Mouse (Mus musculus) stomach, postnatal 0 days (tissue): ENCODE results near the gene Col24a1. TPM values are rescaled to one million over a fixed set of nuclear protein-coding genes. Genes with fewer than 3 reads are reported as not detected.
A peak's percentile ranks its signal among the peaks of the same experiment; 100 is the strongest.

Experiments
- ATAC-seq: fragments of 200-750 bp; cut with Nextera tagmentation; 2 replicates; pipeline ENCODE4 v1.8.0; 2017; ENCODE audit not compliant: low FRiP score, low TSS enrichment
- DNase-seq: peaks from one replicate; pipeline ENCODE4 v3.0.0-alpha.2; 2016; ENCODE audit warnings: low spot score
- H3K27ac ChIP-seq: fragments of 300-500 bp; sonication (generic); replicated peaks from 2 replicates; pipeline ENCODE4 v1.5.1; 2014; ENCODE audit warnings: mild to moderate bottlenecking, control low read depth
- H3K27me3 ChIP-seq: fragments of 300-500 bp; sonication (generic); 2 replicates; pipeline ENCODE4 v1.6.1; 2014; ENCODE audit warnings: low read length; ENCODE audit not compliant: control insufficient read depth, insufficient read depth
- H3K36me3 ChIP-seq: fragments of 300-500 bp; sonication (generic); 2 replicates; pipeline ENCODE4 v1.6.1; 2014; ENCODE audit warnings: low read length, mixed read lengths; ENCODE audit not compliant: control insufficient read depth, insufficient read depth
- H3K4me1 ChIP-seq: fragments of 300-500 bp; sonication (generic); replicated peaks from 2 replicates; pipeline ENCODE4 v1.6.1; 2014; ENCODE audit warnings: antibody characterized with exemption; ENCODE audit not compliant: control insufficient read depth, insufficient read depth
- H3K4me2 ChIP-seq: fragments of 300-500 bp; sonication (generic); replicated peaks from 2 replicates; pipeline ENCODE4 v1.6.1; 2014; ENCODE audit warnings: low read depth, mild to moderate bottlenecking, control low read depth, moderate library complexity
- H3K4me3 ChIP-seq: fragments of 300-500 bp; sonication (generic); 2 replicates; pipeline ENCODE4 v1.5.1; 2014; ENCODE audit warnings: low read depth, low read length, control low read depth
- H3K9ac ChIP-seq: fragments of 300-500 bp; sonication (generic); 2 replicates; pipeline ENCODE4 v1.6.1; 2014; ENCODE audit warnings: mild to moderate bottlenecking, low read length, control low read depth, mixed read lengths
- H3K9me3 ChIP-seq: fragments of 300-500 bp; sonication (generic); 2 replicates; pipeline ENCODE4 v1.6.1; 2016; ENCODE audit warnings: low read length; ENCODE audit not compliant: control insufficient read depth
- CTCF ChIP-seq: IDR thresholded peaks from 2 replicates; pipeline ENCODE4 v1.5.1; 2016; ENCODE audit warnings: antibody characterized with exemption, low read depth, mild to moderate bottlenecking, moderate library complexity
- EP300 ChIP-seq: optimal IDR thresholded peaks from 2 replicates; pipeline ENCODE3; 2016; ENCODE audit warnings: antibody characterized with exemption
- WGBS: fragments of 180-500 bp; shearing (Covaris S2); extraction: QIAGEN DNeasy Blood & Tissue Kit; methylation state at CpG from one replicate; pipeline ENCODE4 v1.1.7; 2014; 5-methylcytosine and 5-hydroxymethylcytosine counted together
- polyA plus RNA-seq: library from polyadenylated mRNA; unstranded; fragments of >200 nt; fragmentation: Nextera tagmentation; extraction: Ambion mirVana; gene quantifications from 2 replicates; pipeline ENCODE4 v1.2.1, GENCODE M21; 2015

Col24a1 gene
- polyA plus RNA-seq, 1 experiment from 2014 or later: 0.89 TPM

DNA sequence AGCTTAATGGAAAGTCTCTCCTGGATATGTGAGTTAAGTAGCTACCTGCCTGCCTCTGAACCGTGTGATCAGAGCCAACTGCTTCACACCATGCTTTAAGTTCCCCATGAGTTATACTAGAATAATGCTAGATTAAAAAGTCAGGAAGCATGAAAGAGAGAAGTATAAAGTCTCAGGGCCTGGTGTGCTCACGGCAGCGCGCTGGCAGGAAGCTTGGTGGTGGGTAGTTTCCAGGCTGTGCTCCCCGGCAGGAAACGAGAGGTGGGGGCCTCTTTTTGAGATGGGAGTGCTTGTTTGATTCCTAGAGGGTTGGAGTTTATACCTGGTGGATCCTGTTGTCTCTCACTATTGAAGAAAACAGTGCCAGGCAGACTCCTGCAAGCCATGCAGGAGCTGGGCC is 303.1 kb downstream of the Col24a1 start:
- no peak for TF ChIP-seq EP300
- no peak for TF ChIP-seq CTCF
- peaks cover 4% of the 10 kb centered on the region for H3K36me3 ChIP-seq
- DNase-seq (no peak), ATAC-seq (no peak)
- no peak overlapping the region for H3K27ac ChIP-seq
- no peak overlapping the region for H3K4me2 ChIP-seq
- no peaks in the 10 kb centered on the region for H3K9me3 ChIP-seq
- 85% methylated on average over 6 of the region's 6 CpGs for WGBS
- H3K9ac ChIP-seq: no peak overlapping the region
- H3K4me3 ChIP-seq: no peak overlapping the region
- no peaks in the 10 kb centered on the region for H3K27me3 ChIP-seq
- H3K4me1 ChIP-seq: no peaks in the 10 kb centered on the region

DNA sequence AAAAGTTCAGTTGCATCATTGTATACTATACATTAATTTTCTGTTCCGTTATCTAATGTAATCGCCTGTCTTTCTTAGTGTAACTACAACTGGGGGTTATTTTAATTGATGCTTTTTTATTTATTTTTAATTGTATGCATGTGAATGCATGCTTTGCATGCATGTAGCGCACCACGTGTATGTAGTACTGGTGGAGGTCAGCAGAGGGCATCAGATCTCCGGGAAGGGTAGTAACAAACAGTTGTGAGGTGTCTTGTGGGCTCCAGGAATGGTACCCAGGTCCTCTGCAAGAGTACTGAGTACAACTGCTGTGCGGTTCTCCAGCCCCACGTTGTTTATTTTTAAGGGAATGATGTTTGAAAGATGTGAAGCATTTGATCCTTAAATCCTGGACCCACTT is 306.8 kb downstream of the Col24a1 start:
- 91% methylated on average over 7 of the region's 7 CpGs for WGBS
- H3K9me3 ChIP-seq: no peaks in the 10 kb centered on the region
- 0 out of 2 replicates have a peak, but pooled peaks cover 5% of the 10 kb centered on the region for H3K4me1 ChIP-seq
- DNase-seq (no peak), ATAC-seq (no peak)
- H3K27me3 ChIP-seq: no peaks in the 10 kb centered on the region
- no peak overlapping the region for H3K9ac ChIP-seq
- H3K4me3 ChIP-seq: no peak overlapping the region
- no peak overlapping the region for H3K4me2 ChIP-seq
- no peak overlapping the region for H3K27ac ChIP-seq
- H3K36me3 ChIP-seq: no peaks in the 10 kb centered on the region; the same call in none of the 2 replicates
- no peak for TF ChIP-seq EP300
- TF ChIP-seq CTCF: peak; percentile 37

DNA sequence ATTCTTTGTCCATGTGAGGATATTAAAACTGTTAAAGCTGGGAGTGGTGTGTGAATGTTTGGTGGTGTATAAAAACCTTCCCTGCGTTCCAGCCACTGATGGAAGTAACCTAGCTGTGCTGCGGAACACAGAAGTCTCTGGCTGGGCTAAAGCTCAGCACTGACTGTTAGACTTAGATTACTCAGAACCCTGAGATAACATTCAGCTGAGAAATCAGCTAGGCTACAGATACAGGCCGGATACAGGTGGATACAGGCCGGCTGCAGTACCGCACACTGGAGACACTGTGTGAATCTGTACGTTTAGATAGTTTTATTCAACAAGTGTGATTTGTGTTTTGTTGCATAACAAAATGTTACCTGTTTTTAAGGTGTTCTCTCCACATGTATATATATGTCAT is 308.5 kb downstream of the Col24a1 start:
- WGBS: 55% methylated on average over 6 of the region's 6 CpGs
- no peak overlapping the region for H3K27ac ChIP-seq

DNA sequence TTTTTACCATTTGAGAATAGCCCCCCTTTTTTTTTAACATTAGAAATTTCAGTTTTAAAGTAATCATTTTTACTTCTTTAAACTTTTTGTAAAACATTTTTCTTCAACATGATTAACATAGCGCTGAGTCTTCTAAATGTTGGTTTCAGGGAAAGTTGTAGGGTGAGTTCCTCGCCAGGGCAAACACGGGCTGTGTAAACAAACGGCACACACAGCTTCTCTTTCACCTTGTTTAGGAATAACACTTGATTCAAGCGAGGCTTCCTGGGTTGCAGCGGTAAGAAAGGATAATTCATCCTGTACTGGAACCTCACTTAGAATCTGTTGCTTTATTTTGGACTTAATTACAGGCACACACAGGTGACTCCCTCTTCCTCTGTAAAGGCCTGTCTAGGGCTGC is 309.1 kb downstream of the Col24a1 start:
- 0 out of 2 replicates have a peak, but pooled peaks cover 5% of the 10 kb centered on the region for H3K4me1 ChIP-seq
- WGBS: 41% methylated on average over 6 of the region's 6 CpGs
- H3K9me3 ChIP-seq: no peaks in the 10 kb centered on the region
- TF ChIP-seq EP300 (no peak), CTCF (no peak)
- ATAC-seq (peak; percentile 75), DNase-seq (peak; percentile 59)
- H3K36me3 ChIP-seq: no peaks in the 10 kb centered on the region; the same call in 1 of the 2 replicates
- peak overlapping the region; percentile 74 for H3K27ac ChIP-seq
- no peak overlapping the region for H3K4me2 ChIP-seq
- H3K27me3 ChIP-seq: no peaks in the 10 kb centered on the region
- H3K9ac ChIP-seq: no peak overlapping the region
- H3K4me3 ChIP-seq: no peak overlapping the region

More for the DNA sequence above, 308.5 kb downstream of the Col24a1 start:
- H3K4me2 ChIP-seq: no peak overlapping the region
- no peak for ATAC-seq
- no peak for TF ChIP-seq EP300
- TF ChIP-seq CTCF: no peak
- no peaks in the 10 kb centered on the region; the same call in 1 of the 2 replicates for H3K36me3 ChIP-seq
- no peaks in the 10 kb centered on the region for H3K27me3 ChIP-seq
- no peaks in the 10 kb centered on the region for H3K9me3 ChIP-seq
- 0 out of 2 replicates have a peak, but pooled peaks cover 5% of the 10 kb centered on the region for H3K4me1 ChIP-seq
- no peak overlapping the region for H3K9ac ChIP-seq
- no peak for DNase-seq
- no peak overlapping the region for H3K4me3 ChIP-seq

Other genes with a start within 250 kb of the Col24a1 start
- 2.9 and 3.0 TPM in 2 replicates for gene Clca2, start 193.0 kb upstream of the Col24a1 start, polyA plus RNA-seq
- gene Odf2l, start 173.9 kb upstream of the Col24a1 start, polyA plus RNA-seq: 7.1 and 8.8 TPM in 2 replicates